Mouse (Mus musculus): ENCODE measurements around the gene Sez6l2.

- TF ChIP-seq CTCF (IDR thresholded peaks at IDR 0.05; ENCODE audit: borderline replicate concordance, control insufficient read depth, extremely low read depth, insufficient read depth, low read length, poor library complexity) (no peak), POLR2A (IDR thresholded peaks at IDR 0.05; ENCODE audit: control insufficient read depth, extremely low read depth, insufficient read depth, low read length, poor library complexity) (no peak)
Observed at GRCm38 (mm10) chr7:126996449-126996848, 46.1 kb downstream of the Sez6l2 start.
